Mouse (Mus musculus): ENCODE measurements at regions not wholly inside any gene's neighbourhood (a gene's known extent, or its start where the extent isn't known, plus 50 kb on each side); places are given as distances from the start of the nearest gene placed in this dataset.
A peak's percentile ranks its signal among the peaks of the same experiment; 100 is the strongest.

- DNase-seq (no peak), ATAC-seq (no peak)
- no peak overlapping the region for H3K4me2 ChIP-seq (ENCODE audit: low read depth)
- WGBS: 70% methylated on average over 5 of the region's 5 CpGs
- no peaks in the 10 kb centered on the region for H3K9me3 ChIP-seq (ENCODE audit: low read length)
- no peak overlapping the region for H3K9ac ChIP-seq
- no peak for TF ChIP-seq CTCF (IDR thresholded peaks at IDR 0.05; ENCODE audit: low read depth)
- H3K27me3 ChIP-seq (ENCODE audit: insufficient read depth, low read length): no peaks in the 10 kb centered on the region
- H3K27ac ChIP-seq (ENCODE audit: low read depth, low read length): no peak overlapping the region
- no peak overlapping the region for H3K4me3 ChIP-seq (ENCODE audit: low read depth, low read length)
- H3K36me3 ChIP-seq (ENCODE audit: insufficient read depth): no peaks in the 10 kb centered on the region
- H3K4me1 ChIP-seq (ENCODE audit: insufficient read depth): 0 out of 2 replicates have a peak, but pooled peaks cover 2% of the 10 kb centered on the region
Observed at GRCm38 (mm10) chr9:111876846-111877245, 186.7 kb upstream of the Stac start.

DNA sequence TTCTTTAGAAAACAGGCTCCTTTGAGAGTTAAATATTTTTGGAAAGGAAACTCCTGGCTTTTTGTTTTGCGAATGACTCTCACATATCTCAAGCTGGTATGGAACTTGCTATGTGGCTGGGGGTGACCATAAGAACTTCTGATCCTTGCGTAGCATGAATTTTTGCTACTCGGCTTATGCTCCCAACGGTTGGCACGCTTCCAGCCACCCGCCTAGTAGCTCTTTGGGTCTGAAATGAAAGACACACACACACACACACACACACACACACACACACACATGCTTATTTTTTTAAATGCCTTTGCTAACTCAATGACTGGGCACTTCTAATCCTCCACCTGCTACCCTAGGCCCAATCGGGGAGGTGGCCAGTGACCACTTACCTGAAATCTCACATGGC is 180.3 kb upstream of the Stac start:
- 56% methylated on average over 7 of the region's 7 CpGs for WGBS
- H3K27ac ChIP-seq (ENCODE audit: low read depth, low read length): peak overlapping the region; percentile 45; the same call in 1 of the 2 replicates

GRCm38 (mm10) chr9:111869801-111870382 is 179.7 kb upstream of the Stac start:
- no peaks in the 10 kb centered on the region for H3K36me3 ChIP-seq (ENCODE audit: insufficient read depth)
- 0 out of 2 replicates have a peak overlapping the region, but pooled peaks have one; percentile 45 for H3K27ac ChIP-seq (ENCODE audit: low read depth, low read length)
- no peaks in the 10 kb centered on the region for H3K27me3 ChIP-seq (ENCODE audit: insufficient read depth, low read length)
- no peak overlapping the region for H3K9ac ChIP-seq
- DNase-seq (peak; percentile 52), ATAC-seq (peak; percentile 74)
- no peak for TF ChIP-seq CTCF (IDR thresholded peaks at IDR 0.05; ENCODE audit: low read depth)
- H3K4me3 ChIP-seq (ENCODE audit: low read depth, low read length): no peak overlapping the region
- H3K9me3 ChIP-seq (ENCODE audit: low read length): no peaks in the 10 kb centered on the region
- H3K4me1 ChIP-seq (ENCODE audit: insufficient read depth): peaks cover 18% of the 10 kb centered on the region
- H3K4me2 ChIP-seq (ENCODE audit: low read depth): no peak overlapping the region
- WGBS: 34% methylated on average over 4 of the region's 4 CpGs

More for the DNA sequence above, 180.3 kb upstream of the Stac start:
- Histone ChIP-seq H3K4me1 (ENCODE audit: insufficient read depth) (peaks cover 18% of the 10 kb centered on the region), H3K9ac (no peak overlapping the region), H3K4me2 (ENCODE audit: low read depth) (no peak overlapping the region), H3K4me3 (ENCODE audit: low read depth, low read length) (no peak overlapping the region), H3K27me3 (ENCODE audit: insufficient read depth, low read length) (no peaks in the 10 kb centered on the region), H3K36me3 (ENCODE audit: insufficient read depth) (no peaks in the 10 kb centered on the region), H3K9me3 (ENCODE audit: low read length) (no peaks in the 10 kb centered on the region)
- peak; percentile 35 for DNase-seq
- ATAC-seq: no peak
- TF ChIP-seq CTCF (IDR thresholded peaks at IDR 0.05; ENCODE audit: low read depth): no peak

GRCm38 (mm10) chr9:111858051-111858450 is 167.9 kb upstream of the Stac start:
- no peak overlapping the region for H3K4me3 ChIP-seq (ENCODE audit: low read depth, low read length)
- ATAC-seq: no peak
- no peaks in the 10 kb centered on the region for H3K4me1 ChIP-seq (ENCODE audit: insufficient read depth)
- no peak for DNase-seq
- WGBS: 59% methylated on average over 2 of the region's 2 CpGs
- H3K4me2 ChIP-seq (ENCODE audit: low read depth): no peak overlapping the region
- no peak overlapping the region for H3K9ac ChIP-seq
- H3K36me3 ChIP-seq (ENCODE audit: insufficient read depth): no peaks in the 10 kb centered on the region
- H3K27ac ChIP-seq (ENCODE audit: low read depth, low read length): no peak overlapping the region
- H3K9me3 ChIP-seq (ENCODE audit: low read length): no peaks in the 10 kb centered on the region
- no peak for TF ChIP-seq CTCF (IDR thresholded peaks at IDR 0.05; ENCODE audit: low read depth)
- H3K27me3 ChIP-seq (ENCODE audit: insufficient read depth, low read length): no peaks in the 10 kb centered on the region

- H3K27me3 ChIP-seq (ENCODE audit: insufficient read depth, low read length): no peaks in the 10 kb centered on the region
- TF ChIP-seq CTCF (IDR thresholded peaks at IDR 0.05; ENCODE audit: low read depth): peak; percentile 22
- H3K36me3 ChIP-seq (ENCODE audit: insufficient read depth): no peaks in the 10 kb centered on the region
- ATAC-seq: no peak
- H3K4me1 ChIP-seq (ENCODE audit: insufficient read depth): no peaks in the 10 kb centered on the region
- no peak overlapping the region for H3K4me2 ChIP-seq (ENCODE audit: low read depth)
- no peak overlapping the region for H3K9ac ChIP-seq
- H3K27ac ChIP-seq (ENCODE audit: low read depth, low read length): no peak overlapping the region
- 36% methylated on average over 7 of the region's 7 CpGs for WGBS
- no peak for DNase-seq
- no peaks in the 10 kb centered on the region for H3K9me3 ChIP-seq (ENCODE audit: low read length)
- H3K4me3 ChIP-seq (ENCODE audit: low read depth, low read length): no peak overlapping the region
Observed at GRCm38 (mm10) chr9:111854976-111855375, 164.8 kb upstream of the Stac start.

DNA sequence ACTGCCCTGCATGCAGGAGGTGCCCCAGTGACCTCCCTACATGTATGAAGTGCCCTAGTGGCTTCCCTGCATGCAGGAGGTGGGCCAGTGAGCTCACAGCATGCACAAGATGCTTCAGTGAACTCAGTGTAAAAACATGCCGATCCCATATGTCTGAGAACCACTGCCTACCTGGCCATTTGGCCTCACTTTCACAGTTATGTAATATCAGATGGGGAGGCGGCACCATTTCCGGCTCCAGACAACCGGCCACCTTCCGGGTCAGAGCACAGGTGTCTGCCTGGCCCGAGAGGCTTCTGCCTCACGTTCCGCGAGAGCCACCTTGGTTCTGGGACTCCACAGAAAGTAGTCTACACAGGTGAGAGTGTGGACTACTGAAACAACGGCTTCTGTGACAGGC is 156.2 kb upstream of the Stac start:
- H3K4me3 ChIP-seq (ENCODE audit: low read depth, low read length): no peak overlapping the region
- TF ChIP-seq CTCF (IDR thresholded peaks at IDR 0.05; ENCODE audit: low read depth): no peak
- no peaks in the 10 kb centered on the region for H3K4me1 ChIP-seq (ENCODE audit: insufficient read depth)
- H3K36me3 ChIP-seq (ENCODE audit: insufficient read depth): no peaks in the 10 kb centered on the region
- H3K4me2 ChIP-seq (ENCODE audit: low read depth): no peak overlapping the region
- H3K27me3 ChIP-seq (ENCODE audit: insufficient read depth, low read length): no peaks in the 10 kb centered on the region
- no peak overlapping the region for H3K9ac ChIP-seq
- 94% methylated on average over 10 of the region's 10 CpGs for WGBS
- H3K9me3 ChIP-seq (ENCODE audit: low read length): no peaks in the 10 kb centered on the region
- ATAC-seq (no peak), DNase-seq (no peak)
- H3K27ac ChIP-seq (ENCODE audit: low read depth, low read length): no peak overlapping the region

- H3K9me3 ChIP-seq (ENCODE audit: low read length): no peaks in the 10 kb centered on the region
- DNase-seq (no peak), ATAC-seq (no peak)
- H3K36me3 ChIP-seq (ENCODE audit: insufficient read depth): no peaks in the 10 kb centered on the region
- H3K4me2 ChIP-seq (ENCODE audit: low read depth): no peak overlapping the region
- TF ChIP-seq CTCF (IDR thresholded peaks at IDR 0.05; ENCODE audit: low read depth): no peak
- H3K4me1 ChIP-seq (ENCODE audit: insufficient read depth): no peaks in the 10 kb centered on the region
- H3K27me3 ChIP-seq (ENCODE audit: insufficient read depth, low read length): no peaks in the 10 kb centered on the region
- no peak overlapping the region for H3K9ac ChIP-seq
- H3K27ac ChIP-seq (ENCODE audit: low read depth, low read length): no peak overlapping the region
- 51% methylated on average over 6 of the region's 6 CpGs for WGBS
- no peak overlapping the region for H3K4me3 ChIP-seq (ENCODE audit: low read depth, low read length)
Observed at GRCm38 (mm10) chr9:111841151-111841550, 151.0 kb upstream of the Stac start.

Measured in forebrain, postnatal 0 days (tissue).